Mouse (Mus musculus) embryonic facial prominence, embryonic 10.5 days (tissue): ENCODE measurements around the gene Tfap2b. TPM values are rescaled to one million over a fixed set of nuclear protein-coding genes. Genes with fewer than 3 reads are reported as not detected.

Experiments
- DNase-seq: peaks from one replicate; pipeline ENCODE4 v3.0.0-alpha.2; 2017; ENCODE audit warnings: low spot score
- H3K27ac ChIP-seq: fragments of 300-500 bp; sonication (generic); replicated peaks from 2 replicates; pipeline ENCODE4 v1.5.1; 2016; ENCODE audit warnings: mild to moderate bottlenecking
- H3K27me3 ChIP-seq: fragments of 300-500 bp; sonication (generic); replicated peaks from 2 replicates; pipeline ENCODE4 v1.6.1; 2016; ENCODE audit warnings: low read depth, mild to moderate bottlenecking; ENCODE audit not compliant: poor library complexity, severe bottlenecking
- H3K36me3 ChIP-seq: fragments of 300-500 bp; sonication (generic); replicated peaks from 2 replicates; pipeline ENCODE4 v1.6.1; 2016; ENCODE audit warnings: mild to moderate bottlenecking, moderate library complexity
- H3K4me1 ChIP-seq: fragments of 300-500 bp; sonication (generic); 2 replicates; pipeline ENCODE4 v1.6.1; 2016
- H3K4me3 ChIP-seq: fragments of 300-500 bp; sonication (generic); 2 replicates; pipeline ENCODE4 v1.5.1; 2016; ENCODE audit warnings: mild to moderate bottlenecking, moderate library complexity
- H3K9me3 ChIP-seq: fragments of 300-500 bp; sonication (generic); 2 replicates; pipeline ENCODE4 v1.6.1; 2016; ENCODE audit warnings: mild to moderate bottlenecking
- WGBS: fragments of 180-500 bp; shearing (Covaris S2); methylation state at CpG from one replicate; pipeline ENCODE4 v1.1.7; 2016; 5-methylcytosine and 5-hydroxymethylcytosine counted together
- polyA plus RNA-seq: library from polyadenylated mRNA; unstranded; fragments of >200 nt; fragmentation: Nextera tagmentation; extraction: Ambion mirVana; gene quantifications from 2 replicates; pipeline ENCODE4 v1.2.1, GENCODE M21; 2016

The Tfap2b gene
- polyA plus RNA-seq, 1 experiment from 2014 or later = 38.3 TPM

- DNase-seq = no peak
- Histone ChIP-seq H3K36me3 (no peaks in the 10 kb centered on the region), H3K4me1 (peaks cover 25% of the 10 kb centered on the region), H3K4me3 (no peak overlapping the region), H3K9me3 (no peaks in the 10 kb centered on the region), H3K27me3 (peaks cover 100% of the 10 kb centered on the region), H3K27ac (no peak overlapping the region)
- WGBS = 13% methylated on average over 5 of the region's 5 CpGs
These were observed 27.3 kb downstream of the Tfap2b start for GRCm38 (mm10) chr1:19236051-19236450.

- 5% methylated on average over 21 of the region's 21 CpGs for WGBS
These were observed 27.9 kb downstream of the Tfap2b start for GRCm38 (mm10) chr1:19236591-19236990.

GRCm38 (mm10) chr1:19237061-19237460, 28.3 kb downstream of the Tfap2b start:
- DNase-seq = no peak
- Histone ChIP-seq H3K36me3 (no peaks in the 10 kb centered on the region), H3K4me1 (peaks cover 28% of the 10 kb centered on the region), H3K27ac (no peak overlapping the region), H3K9me3 (no peaks in the 10 kb centered on the region), H3K27me3 (peaks cover 100% of the 10 kb centered on the region), H3K4me3 (no peak overlapping the region)
- WGBS = 11% methylated on average over 9 of the region's 9 CpGs

More at GRCm38 (mm10) chr1:19236591-19236990, 27.9 kb downstream of the Tfap2b start:
- Histone ChIP-seq H3K27me3 (peaks cover 100% of the 10 kb centered on the region), H3K9me3 (no peaks in the 10 kb centered on the region), H3K4me3 (peak overlapping the region; percentile 27), H3K36me3 (no peaks in the 10 kb centered on the region), H3K27ac (no peak overlapping the region), H3K4me1 (peaks cover 24% of the 10 kb centered on the region)
- peak; percentile 73 for DNase-seq

- 22% methylated on average over 8 of the region's 8 CpGs for WGBS
- Histone ChIP-seq H3K4me3 (no peak overlapping the region), H3K4me1 (peaks cover 28% of the 10 kb centered on the region), H3K27ac (no peak overlapping the region), H3K36me3 (no peaks in the 10 kb centered on the region), H3K27me3 (peaks cover 100% of the 10 kb centered on the region), H3K9me3 (no peaks in the 10 kb centered on the region)
- no peak for DNase-seq
These were observed 29.2 kb downstream of the Tfap2b start for GRCm38 (mm10) chr1:19237721-19238410.

GRCm38 (mm10) chr1:19240054-19240453, 31.3 kb downstream of the Tfap2b start:
- H3K27ac ChIP-seq = no peak overlapping the region
- H3K4me1 ChIP-seq = peaks cover 24% of the 10 kb centered on the region
- no peaks in the 10 kb centered on the region for H3K9me3 ChIP-seq
- peak; percentile 17 for DNase-seq
- peaks cover 100% of the 10 kb centered on the region for H3K27me3 ChIP-seq
- H3K4me3 ChIP-seq = no peak overlapping the region
- H3K36me3 ChIP-seq = no peaks in the 10 kb centered on the region

- no peaks in the 10 kb centered on the region for H3K36me3 ChIP-seq
- no peaks in the 10 kb centered on the region for H3K9me3 ChIP-seq
- H3K27ac ChIP-seq = no peak overlapping the region
- peaks cover 89% of the 10 kb centered on the region for H3K27me3 ChIP-seq
- DNase-seq = peak; percentile 82
- under 1% methylated on average over 20 of the region's 20 CpGs for WGBS
- H3K4me1 ChIP-seq = peaks cover 22% of the 10 kb centered on the region
- peak overlapping the region; percentile 45 for H3K4me3 ChIP-seq
These were observed 32.6 kb downstream of the Tfap2b start for GRCm38 (mm10) chr1:19241316-19241715.

GRCm38 (mm10) chr1:19242021-19242420, 33.3 kb downstream of the Tfap2b start:
- Histone ChIP-seq H3K27ac (no peak overlapping the region), H3K9me3 (no peaks in the 10 kb centered on the region), H3K36me3 (no peaks in the 10 kb centered on the region), H3K27me3 (peaks cover 82% of the 10 kb centered on the region), H3K4me3 (no peak overlapping the region), H3K4me1 (peaks cover 15% of the 10 kb centered on the region)
- peak; percentile 25 for DNase-seq
- 3% methylated on average over 8 of the region's 8 CpGs for WGBS

GRCm38 (mm10) chr1:19245032-19245431, 36.3 kb downstream of the Tfap2b start:
- 42% methylated on average over 4 of the region's 4 CpGs for WGBS
- DNase-seq = no peak
- H3K9me3 ChIP-seq = no peaks in the 10 kb centered on the region
- H3K36me3 ChIP-seq = no peaks in the 10 kb centered on the region
- H3K4me3 ChIP-seq = no peak overlapping the region
- no peak overlapping the region for H3K27ac ChIP-seq
- peaks cover 52% of the 10 kb centered on the region for H3K27me3 ChIP-seq
- H3K4me1 ChIP-seq = peaks cover 15% of the 10 kb centered on the region; the same call in 1 of the 2 replicates

- no peaks in the 10 kb centered on the region for H3K36me3 ChIP-seq
- H3K4me3 ChIP-seq = no peak overlapping the region
- no peak overlapping the region for H3K27ac ChIP-seq
- no peaks in the 10 kb centered on the region for H3K4me1 ChIP-seq
- H3K9me3 ChIP-seq = no peaks in the 10 kb centered on the region
- DNase-seq = no peak
- no peaks in the 10 kb centered on the region for H3K27me3 ChIP-seq
- WGBS = 58% methylated on average over 6 of the region's 6 CpGs
These were observed 42.6 kb downstream of the Tfap2b start for GRCm38 (mm10) chr1:19251286-19251685.

GRCm38 (mm10) chr1:19269596-19269995, 60.9 kb downstream of the Tfap2b start:
- WGBS = 81% methylated on average over 1 of the region's 1 CpGs
- H3K4me3 ChIP-seq = no peak overlapping the region
- H3K36me3 ChIP-seq = no peaks in the 10 kb centered on the region
- H3K4me1 ChIP-seq = no peaks in the 10 kb centered on the region
- H3K9me3 ChIP-seq = no peaks in the 10 kb centered on the region
- H3K27me3 ChIP-seq = no peaks in the 10 kb centered on the region
- no peak for DNase-seq
- H3K27ac ChIP-seq = no peak overlapping the region

Other genes with a start within 250 kb of the Tfap2b start
- gene Tfap2d, start 105.9 kb upstream of the Tfap2b start, polyA plus RNA-seq = 0.34 TPM in 1 of 2 replicates, not detected in the other